Mouse (Mus musculus) gastrocnemius, adult 18-20 months (tissue): ENCODE measurements at regions not wholly inside any gene's neighbourhood (a gene's known extent, or its start where the extent isn't known, plus 50 kb on each side); places are given as distances from the start of the nearest gene placed in this dataset.

Experiments
- DNase-seq: peaks from one replicate; pipeline ENCODE4 v3.0.0; 2021; ENCODE audit warnings: low spot score

DNA sequence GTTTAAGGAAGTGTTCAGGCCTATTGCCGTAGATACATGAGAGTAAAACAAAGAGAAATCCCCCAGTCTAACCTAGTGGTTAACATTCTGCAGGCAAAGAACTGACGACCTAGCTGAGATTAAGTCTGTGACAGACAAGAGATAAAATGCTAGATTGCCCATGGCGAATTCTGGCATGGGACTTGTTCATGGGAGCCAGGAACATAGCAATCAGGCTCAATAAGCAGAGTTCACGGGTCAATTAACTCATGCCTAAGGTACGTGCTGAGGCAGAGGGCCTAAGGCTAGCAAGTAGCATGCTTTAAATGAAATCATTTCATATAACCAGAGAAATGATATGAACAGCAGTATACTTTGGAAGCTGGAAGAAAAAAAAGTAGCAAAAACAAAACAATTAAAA is 1119.2 kb upstream of the Adgrl2 start:
- DNase-seq = no peak

DNA sequence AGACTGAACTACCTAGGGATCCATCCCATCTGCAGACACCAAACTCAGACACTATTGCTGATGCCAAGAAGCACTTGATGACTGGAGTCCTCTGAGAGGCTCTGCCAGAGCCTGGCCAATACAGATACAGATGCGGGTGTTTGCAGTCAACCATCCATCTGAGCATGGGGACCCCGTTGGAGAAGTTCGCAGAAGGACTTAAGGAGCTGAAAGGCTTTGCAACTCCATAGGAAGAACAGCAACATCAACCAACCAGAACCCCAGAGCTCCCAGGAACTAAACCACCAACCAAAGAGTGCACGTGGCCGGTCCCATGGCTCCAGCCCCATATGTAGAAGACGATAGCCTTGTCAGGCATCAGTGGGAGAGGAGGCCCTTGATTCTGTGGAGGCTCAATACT is 1121.9 kb upstream of the Adgrl2 start:
- no peak for DNase-seq

GRCm38 (mm10) chr3:150119866-150120265 is 1129.5 kb upstream of the Adgrl2 start:
- DNase-seq = no peak

GRCm38 (mm10) chr3:150146635-150147034 is 1156.3 kb upstream of the Adgrl2 start:
- no peak for DNase-seq

GRCm38 (mm10) chr3:150151152-150151822 is 1160.9 kb upstream of the Adgrl2 start:
- DNase-seq = no peak

GRCm38 (mm10) chr3:150151823-150152158 is 1161.4 kb upstream of the Adgrl2 start:
- no peak for DNase-seq

DNA sequence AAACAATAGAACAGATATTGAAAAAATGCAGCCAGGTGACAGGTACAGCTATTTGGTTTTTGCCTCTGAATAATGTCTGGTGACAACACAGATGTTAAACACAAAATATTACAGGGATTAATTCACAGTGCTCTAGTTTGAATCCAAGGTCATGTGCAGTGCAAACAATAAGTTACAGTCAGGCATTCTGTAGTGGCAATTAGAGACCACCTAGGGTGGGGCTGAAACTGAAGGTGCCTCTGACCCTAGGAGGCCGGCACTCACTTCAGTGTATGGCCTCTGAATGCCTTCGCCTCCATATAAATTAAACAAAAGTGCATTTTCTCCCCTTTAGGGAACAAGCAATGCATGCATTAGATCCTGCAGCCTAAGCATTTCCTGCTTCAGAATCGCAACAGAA is 1162.5 kb upstream of the Adgrl2 start:
- no peak for DNase-seq

DNA sequence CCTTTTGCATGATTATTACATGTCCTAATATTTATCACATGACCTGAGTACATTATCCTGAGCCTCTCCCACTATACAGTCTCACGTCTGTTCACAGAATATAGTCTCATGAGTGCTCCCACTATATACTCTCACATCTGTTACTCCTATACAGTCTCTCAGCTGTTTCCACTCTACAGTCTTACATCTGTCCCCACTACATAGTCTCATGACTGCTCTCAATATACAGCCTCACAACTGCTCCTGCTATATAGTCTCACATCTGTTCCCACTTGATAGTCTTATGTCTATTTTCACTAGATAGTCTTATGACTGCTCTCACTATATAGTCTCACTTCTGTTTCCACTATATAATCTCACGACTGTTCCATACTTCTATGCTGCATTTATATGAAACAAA is 1195.5 kb upstream of the Adgrl2 start:
- no peak for DNase-seq

- DNase-seq = no peak
Observed at GRCm38 (mm10) chr3:150193132-150193531, 1202.8 kb upstream of the Adgrl2 start.

- no peak for DNase-seq
Observed at GRCm38 (mm10) chr3:150198492-150198891, 1208.1 kb upstream of the Adgrl2 start.

- DNase-seq = no peak
Observed at GRCm38 (mm10) chr3:150205902-150206301, 1215.5 kb upstream of the Adgrl2 start.

GRCm38 (mm10) chr3:150233279-150233678 is 1204.4 kb upstream of the Adgrl4 start:
- DNase-seq = no peak

GRCm38 (mm10) chr3:150236946-150237600 is 1200.6 kb upstream of the Adgrl4 start:
- DNase-seq = no peak

GRCm38 (mm10) chr3:150275038-150275437 is 1162.6 kb upstream of the Adgrl4 start:
- DNase-seq = no peak

DNA sequence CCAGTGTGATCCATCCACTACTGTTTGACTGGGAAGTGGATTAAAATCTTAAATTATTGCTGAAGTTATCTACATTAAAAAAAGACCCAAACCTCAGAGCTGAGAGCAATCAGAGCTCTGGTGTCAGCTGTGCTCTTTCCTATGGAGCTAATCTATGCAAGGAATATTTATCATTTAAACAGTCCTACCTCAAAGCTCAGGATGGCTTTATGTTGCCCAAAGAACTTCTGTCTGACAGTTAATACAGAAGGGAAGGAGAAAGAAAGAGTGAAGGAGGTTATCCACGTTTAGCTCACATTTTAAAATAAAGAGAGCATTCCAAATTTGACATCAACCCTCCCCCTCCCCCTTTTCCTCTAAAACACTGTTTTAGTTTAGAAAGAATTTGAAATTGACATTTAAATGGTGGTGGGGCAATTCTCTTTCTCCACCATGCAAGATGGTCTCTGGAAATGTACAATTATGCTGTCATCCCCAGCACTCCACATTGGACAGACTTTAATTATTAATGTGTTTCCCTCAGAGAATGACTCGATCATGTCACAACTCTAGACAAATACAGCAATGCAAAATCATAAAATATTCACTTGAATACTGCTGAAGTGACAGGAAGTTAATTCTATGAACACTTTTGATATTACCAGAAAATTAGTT is 1141.5 kb upstream of the Adgrl4 start:
- no peak for DNase-seq

DNA sequence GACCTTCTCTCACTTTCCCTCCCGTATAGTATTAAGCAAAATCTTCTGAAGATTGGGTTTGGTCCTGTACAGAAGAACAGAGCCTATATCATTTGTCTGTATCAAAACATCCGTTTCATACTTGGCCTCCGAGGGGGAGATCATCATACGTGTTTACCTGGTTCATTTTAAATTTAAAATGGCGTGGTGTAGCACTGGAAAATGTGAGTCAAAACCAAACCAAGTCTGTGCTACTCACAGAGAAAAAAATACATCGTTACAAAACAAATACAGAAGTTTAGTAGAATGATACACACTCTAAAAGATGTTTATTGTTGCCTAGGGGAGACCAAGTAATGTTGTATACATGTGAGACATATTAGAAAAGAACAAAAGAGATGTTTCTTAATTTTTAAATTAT is 1108.9 kb upstream of the Adgrl4 start:
- DNase-seq = no peak

GRCm38 (mm10) chr3:150352139-150352725 is 1085.5 kb upstream of the Adgrl4 start:
- DNase-seq = no peak

DNA sequence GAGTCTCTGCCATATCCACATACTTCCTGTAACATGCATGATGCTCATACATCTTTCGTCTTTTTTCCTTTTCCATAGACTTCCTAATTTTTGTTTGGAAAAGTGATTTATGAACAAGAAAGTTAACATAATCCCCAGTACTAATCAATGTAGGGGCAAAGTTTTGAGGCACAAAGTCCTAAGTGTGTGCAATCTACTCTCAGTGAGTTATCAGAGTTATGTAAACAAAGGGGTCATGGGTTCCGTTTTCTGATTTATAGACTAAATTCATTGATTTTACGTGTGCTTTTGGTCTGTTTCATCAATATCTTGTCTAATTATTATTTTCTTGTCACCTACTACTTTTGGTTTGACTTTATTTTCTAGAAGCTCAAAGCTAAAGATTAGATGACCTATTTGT is 1071.9 kb upstream of the Adgrl4 start:
- no peak for DNase-seq

DNA sequence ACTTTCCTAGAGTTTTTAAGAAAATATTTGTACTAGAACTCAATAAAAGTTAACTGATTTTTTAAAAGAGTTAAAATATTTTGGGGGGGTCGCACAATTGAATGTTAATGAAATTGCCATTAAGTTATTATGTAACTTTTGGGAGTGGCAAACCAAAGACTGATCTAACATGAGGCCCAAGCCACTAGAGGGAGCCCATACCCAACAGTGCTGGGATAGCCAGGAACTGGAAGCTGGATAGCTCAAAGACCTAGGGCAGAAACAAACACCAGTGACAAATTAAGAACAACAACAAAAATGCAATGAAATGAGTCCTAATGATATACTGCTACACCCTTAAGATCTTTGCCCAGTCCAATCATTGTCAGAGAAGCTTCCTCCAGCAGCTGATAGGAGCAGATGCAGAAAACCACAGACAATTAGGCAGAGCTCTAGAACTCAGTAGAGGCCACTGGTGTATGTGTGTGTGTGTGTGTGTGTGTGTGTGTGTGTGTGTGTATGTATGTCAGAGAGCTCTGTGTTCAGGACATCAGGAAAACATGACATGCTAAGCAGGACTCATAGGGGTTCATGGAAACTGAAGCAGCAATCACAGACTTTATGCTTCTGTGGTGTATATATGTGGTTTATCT is 1052.6 kb upstream of the Adgrl4 start:
- DNase-seq = peak; percentile 6

DNA sequence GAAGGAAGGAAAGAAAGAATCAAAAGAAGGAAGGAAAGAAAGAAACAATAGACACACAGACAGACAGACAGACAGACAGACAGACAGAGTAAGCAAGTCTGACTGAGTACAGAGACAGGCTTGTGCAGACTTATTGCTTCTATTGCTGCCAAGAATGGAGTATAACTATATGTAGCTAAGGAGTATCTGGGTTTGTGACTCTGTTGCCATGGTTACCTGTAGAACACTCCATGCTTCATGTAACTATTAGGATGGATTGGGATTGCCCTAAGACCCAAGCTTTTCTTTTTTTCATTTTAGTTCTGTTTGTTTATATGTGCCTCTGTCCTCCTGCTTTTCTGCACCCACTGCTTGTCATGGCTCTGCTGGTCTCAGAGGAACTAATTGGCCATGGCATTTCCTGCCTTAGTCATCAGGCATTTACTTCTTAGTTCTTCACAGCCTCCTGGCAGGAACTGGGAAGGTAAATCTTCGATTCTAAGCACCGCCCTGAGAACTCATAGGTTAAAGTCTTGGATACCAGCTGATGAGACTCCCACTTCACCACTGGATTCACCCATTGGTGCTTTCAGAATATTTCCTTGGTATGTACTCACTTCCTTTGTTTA is 1035.9 kb upstream of the Adgrl4 start:
- no peak for DNase-seq

GRCm38 (mm10) chr3:150406086-150406485 is 1031.6 kb upstream of the Adgrl4 start:
- no peak for DNase-seq

DNA sequence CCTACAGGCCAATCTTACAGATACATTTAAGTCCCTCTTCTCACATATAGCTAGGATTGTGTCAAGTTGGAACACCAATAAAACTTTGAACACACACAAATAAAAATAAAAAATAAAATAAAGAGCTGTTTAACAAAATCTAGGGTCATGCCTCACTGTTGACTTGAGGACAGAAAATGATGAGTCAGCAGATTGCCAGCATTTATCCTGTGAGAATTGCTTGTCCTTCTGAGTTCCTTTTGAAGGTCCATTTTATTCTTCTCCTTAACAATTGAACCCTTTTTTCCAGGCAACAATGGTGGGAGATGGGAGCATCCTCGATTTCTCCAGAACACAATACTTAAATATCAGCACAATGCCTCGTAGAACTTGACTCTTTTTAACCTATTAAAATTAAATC is 1022.4 kb upstream of the Adgrl4 start:
- no peak for DNase-seq
